Mouse (Mus musculus): ENCODE measurements around the gene Slc9a3.

Gene Slc9a3

DNA sequence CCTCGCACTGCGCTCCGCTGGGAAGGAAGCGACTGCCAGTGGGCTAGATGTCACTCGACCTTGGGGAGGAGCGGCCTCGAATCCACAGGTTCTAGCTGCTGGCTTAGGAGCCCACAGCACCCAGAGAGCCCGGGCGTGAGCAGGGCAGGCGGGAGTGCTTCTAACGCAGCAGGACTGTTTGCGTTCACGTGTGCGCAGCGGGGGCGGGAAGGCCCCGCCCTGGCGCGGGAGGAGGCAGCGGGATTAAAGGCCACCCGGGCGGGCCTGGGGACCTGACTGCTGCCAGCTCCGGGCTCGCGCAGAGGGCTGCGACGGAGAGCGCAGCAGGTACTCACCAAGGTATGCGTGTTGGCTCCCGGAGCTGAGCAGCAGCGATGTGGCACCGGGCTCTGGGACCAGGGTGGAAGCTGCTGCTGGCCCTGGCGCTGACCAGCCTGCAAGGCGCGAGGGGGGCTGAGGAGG lies at the start of gene Slc9a3:
Gene Slc9a3, plus strand, starts transcription at position 317 of the 462 bp plus-strand sequence.
- no peak for DNase-seq (ENCODE audit: low spot score)

DNA sequence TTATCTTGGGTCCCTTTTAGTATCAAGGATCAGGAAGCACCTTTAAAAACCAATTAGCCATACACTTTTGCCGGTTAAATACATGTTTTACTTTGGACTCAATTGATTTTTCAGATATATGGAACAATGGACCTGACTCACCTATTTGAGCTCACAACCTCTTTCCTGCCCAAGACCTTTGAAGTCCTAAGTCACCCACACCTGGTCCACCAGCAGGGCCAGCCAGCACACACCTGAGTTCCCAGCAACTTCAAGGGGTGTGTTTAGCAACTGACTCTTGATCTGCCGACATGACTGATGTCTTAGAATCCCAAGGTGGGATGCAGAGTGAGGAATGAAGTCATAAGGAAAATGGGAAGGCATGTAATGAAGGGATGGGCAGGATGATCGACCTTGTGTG lies 49.5 kb upstream of the Slc9a3 start:
- DNase-seq (ENCODE audit: low spot score) = no peak

GRCm38 (mm10) chr13:74073369-74073768 lies 47.9 kb upstream of the Slc9a3 start:
- DNase-seq (ENCODE audit: low spot score) = no peak

DNA sequence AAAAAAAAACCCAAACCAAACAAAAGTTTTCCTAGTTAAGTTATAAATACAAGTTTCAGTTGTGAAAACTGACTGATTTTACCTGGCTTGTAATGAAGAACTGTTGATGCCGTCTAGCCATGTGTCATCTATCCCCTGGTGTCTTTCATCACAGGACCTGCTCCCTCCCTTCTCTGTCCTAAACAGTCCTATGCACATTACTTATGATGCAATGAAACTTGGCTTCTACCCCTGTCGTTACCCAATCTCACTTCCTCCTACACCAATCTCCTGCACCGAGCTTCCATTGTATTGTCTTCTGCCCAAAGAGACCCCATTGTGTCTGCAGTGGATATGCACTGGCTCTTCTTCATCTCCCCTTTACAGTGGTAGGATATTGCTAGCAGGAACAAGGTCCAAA lies 31.0 kb upstream of the Slc9a3 start:
- no peak for DNase-seq (ENCODE audit: low spot score)

- no peak for DNase-seq (ENCODE audit: low spot score)
Observed at GRCm38 (mm10) chr13:74095936-74096335, 25.3 kb upstream of the Slc9a3 start.

GRCm38 (mm10) chr13:74096715-74097363 lies 24.4 kb upstream of the Slc9a3 start:
- DNase-seq (ENCODE audit: low spot score) = no peak

DNA sequence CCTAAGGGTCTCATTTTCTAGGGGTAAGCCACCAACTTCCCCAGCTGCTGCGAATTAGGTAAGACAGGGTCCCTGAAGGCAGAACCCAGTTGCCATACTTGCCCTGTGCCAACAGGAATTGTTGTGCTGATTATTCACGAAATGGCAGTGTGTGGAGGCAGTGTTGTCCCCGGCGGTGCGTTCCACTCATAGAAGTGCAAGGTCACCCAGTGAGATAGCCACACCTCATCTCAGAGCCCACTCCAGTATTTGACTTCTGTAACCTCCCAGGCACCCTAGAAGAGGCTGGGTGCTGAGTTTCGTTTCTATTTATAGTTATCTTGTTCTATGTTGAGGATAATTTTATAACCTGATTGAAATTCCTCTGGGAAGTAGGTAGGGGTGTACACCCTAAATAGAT lies 22.3 kb upstream of the Slc9a3 start:
- no peak for DNase-seq (ENCODE audit: low spot score)

DNA sequence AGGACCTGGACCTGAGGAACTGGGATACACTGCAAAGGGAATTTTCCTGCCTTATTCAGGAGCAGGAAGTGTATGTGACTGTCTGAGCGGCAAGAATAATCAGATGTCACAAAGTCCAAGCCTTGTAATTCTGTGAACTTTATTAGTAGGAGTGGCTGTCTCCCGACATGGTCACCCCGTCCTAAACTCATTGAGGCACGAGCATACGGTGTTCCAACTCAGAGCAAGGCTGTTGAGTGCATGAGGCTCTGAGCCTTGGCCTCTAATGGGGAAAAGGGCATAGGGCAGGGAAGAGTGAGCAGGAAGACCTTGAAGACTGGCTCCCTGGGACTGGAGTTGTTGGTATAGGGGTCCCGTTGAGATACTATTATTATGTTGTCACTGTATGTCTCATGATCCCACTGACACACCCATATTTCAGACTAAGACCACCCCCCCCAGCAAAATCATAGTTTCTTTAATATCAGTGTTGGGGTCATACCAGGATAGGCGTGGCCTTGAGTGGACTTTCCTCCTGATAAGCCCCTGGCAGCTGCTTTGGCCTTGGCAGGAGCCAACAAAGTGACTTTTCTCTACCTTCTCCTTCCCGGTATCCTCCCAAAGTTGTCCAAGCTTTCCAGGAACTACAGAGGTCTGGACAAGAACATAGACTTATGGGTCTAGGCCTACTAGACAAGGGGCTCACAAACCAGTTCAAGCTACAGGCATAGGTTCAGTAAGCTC lies 19.0 kb upstream of the Slc9a3 start:
- no peak for DNase-seq (ENCODE audit: low spot score)

- no peak for DNase-seq (ENCODE audit: low spot score)
Observed at GRCm38 (mm10) chr13:74102831-74103582, 18.2 kb upstream of the Slc9a3 start.

DNA sequence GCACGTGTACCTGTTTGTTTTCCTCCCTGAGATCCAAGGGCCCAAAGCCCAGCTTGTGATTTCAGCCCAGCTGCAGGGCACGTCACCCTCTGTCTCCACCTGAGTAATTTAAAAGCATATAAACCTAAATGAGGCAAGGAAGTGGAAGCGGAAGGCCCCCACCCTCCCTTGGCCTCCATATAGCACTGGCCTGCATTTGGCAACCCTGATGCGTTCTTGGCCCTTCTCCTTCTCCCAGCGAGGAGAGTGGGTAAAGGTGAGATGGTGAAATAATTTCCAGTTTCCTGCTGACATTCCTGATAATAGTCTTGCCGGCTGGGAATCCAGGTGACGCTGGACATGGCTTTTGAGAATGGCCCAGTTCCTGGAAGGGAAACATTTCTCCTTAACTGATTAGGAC lies 16.8 kb upstream of the Slc9a3 start:
- DNase-seq (ENCODE audit: low spot score) = no peak

DNA sequence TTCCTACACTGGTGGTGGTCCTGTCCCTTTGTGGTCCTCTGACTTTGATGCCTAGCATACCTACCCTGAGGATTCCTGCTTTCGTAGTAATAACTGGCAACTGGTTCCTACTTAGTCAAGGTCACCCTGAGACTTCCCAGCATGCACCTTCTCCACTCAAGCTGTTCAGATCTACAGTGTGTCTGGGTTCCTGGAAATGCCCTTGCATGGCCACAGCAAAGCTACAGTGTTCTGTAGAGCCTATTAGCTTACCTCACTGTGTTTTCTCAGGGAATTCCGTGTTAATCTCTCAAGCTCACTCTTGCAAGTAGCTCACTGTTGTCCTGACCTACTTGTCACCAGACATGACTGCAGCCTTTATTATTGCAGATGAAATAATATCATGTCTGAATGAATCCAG lies 13.8 kb upstream of the Slc9a3 start:
- no peak for DNase-seq (ENCODE audit: low spot score)

DNA sequence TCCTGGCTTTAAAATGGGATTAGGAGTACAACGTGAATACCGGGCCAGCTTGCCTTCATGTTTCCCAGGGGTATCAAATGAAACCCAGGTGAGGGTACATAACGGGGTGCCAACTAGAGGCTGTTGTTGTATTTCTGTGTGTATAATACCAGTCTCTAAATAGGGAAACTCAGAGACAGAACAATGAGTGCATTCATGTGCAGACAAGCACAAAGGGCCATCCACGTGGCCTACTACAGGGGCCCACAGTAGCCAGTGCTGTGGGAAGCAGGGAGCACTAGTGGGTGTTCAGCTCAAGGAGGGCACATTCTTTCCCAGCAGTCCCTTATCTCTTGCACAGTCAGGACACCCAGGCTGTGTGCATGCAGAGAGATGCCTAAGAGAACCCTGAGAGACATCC lies 8.7 kb upstream of the Slc9a3 start:
- no peak for DNase-seq (ENCODE audit: low spot score)

DNA sequence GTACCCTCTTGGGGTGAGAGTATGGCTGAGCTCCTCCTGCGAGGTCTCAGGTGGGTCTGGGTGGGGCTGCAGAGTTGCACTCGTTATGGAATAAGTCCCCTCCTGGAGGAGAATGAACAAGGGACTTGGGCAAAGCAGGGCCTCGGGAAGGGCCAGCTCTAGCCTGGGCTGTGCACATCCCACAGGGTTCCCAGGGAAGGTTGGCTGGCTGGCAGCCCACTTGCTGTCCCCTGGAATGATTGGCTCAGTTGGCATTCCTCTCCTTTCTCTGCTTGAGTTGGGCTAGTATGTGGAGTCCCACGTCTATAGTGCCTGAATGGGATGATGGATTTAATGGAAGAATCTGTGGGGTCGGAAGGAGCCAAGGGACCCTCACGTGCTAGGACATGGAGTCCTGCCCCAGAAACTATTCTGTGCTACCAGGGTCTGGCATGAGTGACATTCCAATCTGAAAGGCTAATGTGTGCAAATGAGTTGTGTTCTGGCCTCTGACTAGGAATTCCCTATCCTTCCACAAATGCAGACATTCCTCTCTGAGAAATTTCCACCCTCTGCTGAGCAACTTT lies 7.5 kb upstream of the Slc9a3 start:
- no peak for DNase-seq (ENCODE audit: low spot score)

DNA sequence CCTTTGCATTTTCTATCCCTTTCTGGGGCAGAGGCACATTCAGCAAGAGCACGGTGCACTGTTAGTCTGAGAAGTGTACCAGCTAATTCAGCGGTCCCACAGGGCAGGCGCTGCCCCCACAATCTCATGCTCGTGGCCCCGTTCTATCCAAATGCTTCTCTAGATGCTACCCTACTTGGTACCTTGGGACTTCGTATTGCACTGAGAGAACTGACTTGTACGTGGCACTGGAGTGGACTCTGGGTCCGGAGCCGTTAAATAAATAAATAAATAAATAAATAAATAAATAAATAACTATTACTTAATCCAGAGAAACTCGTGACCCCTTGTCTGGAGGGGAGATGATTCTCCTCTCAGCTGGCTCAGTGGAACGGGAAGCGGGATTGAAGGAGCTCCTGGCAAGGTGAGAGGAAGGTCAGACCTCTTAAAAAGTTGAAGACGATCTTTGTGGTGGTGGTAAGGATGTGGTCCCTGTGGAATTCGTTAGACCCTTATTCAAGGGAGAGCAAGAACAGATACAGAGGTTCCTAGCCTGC lies 606 bp downstream of the Slc9a3 start:
- no peak for DNase-seq (ENCODE audit: low spot score)

GRCm38 (mm10) chr13:74122632-74123031 lies 1.4 kb downstream of the Slc9a3 start:
- no peak for DNase-seq (ENCODE audit: low spot score)

- no peak for DNase-seq (ENCODE audit: low spot score)
Observed at GRCm38 (mm10) chr13:74127571-74127970, 6.3 kb downstream of the Slc9a3 start.

DNA sequence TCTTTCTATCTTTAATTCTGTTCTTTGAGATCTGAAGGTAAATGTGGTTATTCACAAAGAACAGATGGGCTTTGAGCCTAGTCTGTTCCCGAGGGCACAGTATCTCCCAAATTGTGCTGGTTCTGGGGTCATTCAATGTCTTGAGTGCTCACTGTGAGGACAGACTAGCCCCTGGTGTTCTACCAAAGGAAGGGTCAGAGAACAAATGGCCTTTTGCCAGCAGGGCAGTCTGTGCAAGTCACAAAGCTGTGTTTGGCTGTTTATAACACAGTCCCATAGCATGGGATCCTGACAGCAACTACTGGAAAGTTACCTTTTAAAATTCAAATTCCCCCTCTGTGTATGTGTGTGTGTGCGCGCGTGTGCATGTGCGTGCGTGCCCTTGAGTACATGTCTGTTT lies 8.7 kb downstream of the Slc9a3 start:
- DNase-seq (ENCODE audit: low spot score) = no peak

DNA sequence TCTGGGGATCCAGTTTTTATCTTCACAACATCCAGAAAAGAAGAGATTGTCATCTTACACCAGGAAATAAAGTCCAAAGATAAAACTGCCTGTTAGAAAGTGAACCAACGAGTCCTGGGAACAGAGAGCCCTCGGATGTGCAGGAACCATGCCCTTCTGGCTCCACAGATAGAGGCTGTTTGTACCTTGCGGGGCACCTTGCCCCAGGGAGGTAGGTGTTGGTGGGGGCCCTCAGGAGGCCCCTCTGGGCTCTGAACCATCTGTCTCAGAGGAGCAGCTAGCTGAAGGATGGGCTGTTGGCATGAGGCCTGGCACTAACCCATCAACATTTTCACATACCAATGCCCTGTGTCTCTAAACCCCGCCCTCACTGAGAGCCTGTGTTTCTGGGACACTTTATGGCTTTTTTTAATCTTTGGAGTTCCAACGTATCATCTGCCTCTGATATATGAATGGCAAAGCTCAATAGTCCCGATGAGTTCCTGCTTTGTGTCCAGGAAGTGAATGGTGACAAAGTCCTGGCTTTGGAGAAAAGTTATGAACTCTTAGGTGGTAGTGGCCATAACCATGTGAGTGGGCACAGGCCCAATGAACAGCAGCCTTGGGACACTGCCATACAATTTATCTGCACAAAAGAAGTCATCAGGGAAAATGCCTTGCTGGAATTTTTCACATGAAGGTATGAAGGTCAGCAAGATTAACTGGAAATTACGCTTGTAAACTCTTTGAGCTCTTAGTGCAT lies 17.8 kb downstream of the Slc9a3 start:
- no peak for DNase-seq (ENCODE audit: low spot score)

DNA sequence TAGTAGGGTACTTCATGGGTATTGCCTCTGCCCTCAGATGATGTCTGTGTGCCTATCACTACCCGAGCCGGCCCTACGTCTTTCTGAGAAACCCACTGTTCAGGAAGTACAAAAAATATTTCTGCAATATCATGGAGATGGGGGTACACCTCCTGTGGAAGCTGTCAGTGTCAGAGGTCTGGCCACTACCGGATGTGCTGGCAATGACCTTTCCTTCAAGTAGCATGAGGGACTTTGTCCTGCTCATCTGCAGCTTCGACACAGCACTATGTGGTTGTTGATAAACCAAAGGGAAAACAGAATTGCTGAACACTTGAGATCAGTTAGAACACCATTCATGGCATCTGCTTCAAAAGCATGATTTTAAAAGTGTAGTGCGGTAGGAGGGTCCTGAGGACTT lies 19.5 kb downstream of the Slc9a3 start:
- no peak for DNase-seq (ENCODE audit: low spot score)

DNA sequence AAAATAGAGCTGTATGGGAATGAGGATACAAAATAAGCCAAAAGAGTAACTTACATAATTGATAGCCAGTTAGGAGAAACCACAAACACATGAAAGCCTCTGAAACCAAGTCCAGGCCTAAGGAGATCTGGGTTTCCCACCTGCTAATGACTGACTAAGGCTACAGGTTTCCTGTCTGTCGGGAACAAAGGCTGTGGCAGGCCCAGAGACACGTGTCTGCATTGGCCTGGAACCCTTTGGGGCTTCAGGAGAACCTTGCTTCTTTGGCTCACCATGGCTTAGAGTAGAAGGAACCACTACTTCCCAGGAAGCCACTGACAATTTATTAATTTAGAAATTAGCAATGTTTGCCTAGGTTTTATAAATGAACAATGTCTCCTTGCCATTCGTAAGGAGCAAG lies 22.0 kb downstream of the Slc9a3 start:
- DNase-seq (ENCODE audit: low spot score) = no peak

DNA sequence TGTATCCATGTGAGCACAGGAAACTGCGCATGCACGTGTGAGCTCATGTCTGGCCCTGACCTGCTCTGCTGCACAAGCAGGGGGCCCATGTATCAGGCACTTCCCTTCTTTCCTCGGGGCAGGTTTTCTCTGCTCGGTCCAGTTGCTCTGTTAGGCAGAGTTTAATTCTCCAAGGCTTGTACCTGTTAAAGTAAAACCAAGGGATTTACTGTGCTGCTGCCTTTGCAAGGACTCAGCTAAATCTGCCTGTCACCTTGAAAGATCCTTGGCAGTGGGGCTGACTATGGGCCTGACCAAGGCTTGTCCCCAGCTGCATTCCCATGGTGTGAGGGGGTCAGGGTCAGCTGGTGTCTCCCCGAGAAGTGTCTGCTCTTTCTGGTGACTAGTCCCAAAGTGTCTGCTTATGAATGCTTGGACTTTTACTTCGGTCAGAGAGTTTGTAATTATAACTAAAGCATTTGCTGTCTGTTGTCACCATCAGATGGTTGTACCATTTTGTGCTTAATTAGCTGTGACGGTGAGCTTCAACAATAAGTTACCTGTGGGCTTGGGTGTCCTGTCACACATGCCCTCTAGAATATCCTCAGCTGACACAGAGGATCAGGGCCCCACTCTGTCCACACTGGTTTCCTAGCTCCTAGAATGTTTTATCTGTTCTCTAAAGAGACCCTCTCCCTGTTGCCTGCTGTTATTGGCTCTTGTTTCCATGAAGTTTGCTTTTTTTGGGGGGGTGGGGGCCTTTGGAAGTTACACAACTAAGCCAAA lies 23.0 kb downstream of the Slc9a3 start:
- no peak for DNase-seq (ENCODE audit: low spot score)
